ENCODE assay signal across 1 mouse cellular context in the genomic region with DNA sequence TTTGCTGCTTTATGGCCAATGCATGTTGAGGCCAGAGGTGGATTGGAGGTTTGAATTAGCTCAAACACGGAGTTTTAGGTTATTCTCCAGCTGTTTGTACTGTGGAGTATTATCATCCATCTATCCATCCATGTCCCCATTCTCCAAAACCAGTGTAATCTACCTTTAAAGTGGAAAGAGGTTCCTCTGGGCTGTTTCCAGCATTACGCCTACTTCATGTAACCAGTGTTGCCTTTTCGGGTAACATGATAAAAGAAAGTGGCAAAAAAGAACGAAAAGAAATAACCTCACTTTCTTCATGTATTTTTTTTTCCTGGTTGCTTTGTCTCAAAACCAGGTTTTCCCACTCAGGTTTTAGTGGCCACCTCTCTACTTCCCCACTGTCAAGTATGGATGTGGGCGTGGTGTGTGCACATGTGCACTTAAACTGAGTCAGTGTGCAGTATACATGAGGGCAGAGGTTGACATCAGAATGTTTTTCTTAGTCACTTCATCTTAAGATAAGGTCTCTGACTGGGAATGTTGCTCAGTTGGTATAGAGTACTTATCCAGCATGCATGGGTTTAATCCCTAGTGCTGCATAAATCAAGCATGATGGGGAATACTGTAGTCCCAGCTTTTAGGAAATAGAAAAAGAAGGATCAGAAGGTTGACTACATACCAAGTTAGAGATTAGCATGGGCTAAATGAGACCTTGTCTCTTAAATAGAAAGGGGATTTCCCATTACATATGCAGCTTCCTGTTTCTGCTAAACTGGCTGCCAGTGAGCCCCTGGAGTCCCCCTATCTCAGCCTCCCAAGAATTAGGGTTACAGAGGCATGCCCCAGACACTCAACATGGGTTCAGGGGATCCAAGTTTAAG.
TF ChIP-seq lines count a peak whose summit lies in the region.

No protein-coding gene starts in this region.

TF ChIP-seq in MEL, 35 proteins besides CTCF, POLR2A, EP300 and RAD21 (continued from another document):
- TF ChIP-seq BHLHE40 (IDR thresholded peaks at IDR 0.05; ENCODE audit: borderline replicate concordance, low read depth, low read length) (no peak), POLR2AphosphoS2 (IDR thresholded peaks at IDR 0.05; ENCODE audit: low read length) (no peak), GATA1 (IDR thresholded peaks at IDR 0.05; ENCODE audit: low read depth, low read length) (peak; percentile 42), TAL1 (IDR thresholded peaks at IDR 0.05; ENCODE audit: low read length) (peak; percentile 8; the same call in 1 of the 2 replicates), TCF12 (IDR thresholded peaks at IDR 0.05; ENCODE audit: low read depth, low read length) (peak; percentile 60), ZNF384 (IDR thresholded peaks at IDR 0.05; ENCODE audit: low read depth, low read length) (peak; percentile 25; the same call in 1 of the 2 replicates), TBP (IDR thresholded peaks at IDR 0.05; ENCODE audit: low read depth, low read length) (no peak), E2F4 (IDR thresholded peaks at IDR 0.05; ENCODE audit: borderline replicate concordance, low read depth, low read length) (no peak), USF2 (IDR thresholded peaks at IDR 0.05; ENCODE audit: borderline replicate concordance in 1 of 2, insufficient read depth in 1 of 2, low read depth in 1 of 2, low read length in 2 of 2) (no peak), GABPA (IDR thresholded peaks at IDR 0.05; ENCODE audit: low read depth, low read length) (no peak), NRF1 (IDR thresholded peaks at IDR 0.05; ENCODE audit: insufficient read depth, low read depth, low read length, poor library complexity, severe bottlenecking) (no peak), SIN3A (IDR thresholded peaks at IDR 0.05; ENCODE audit: low read length) (peak; percentile 83; the same call in 1 of the 2 replicates), MYC (IDR thresholded peaks at IDR 0.05; ENCODE audit: low read depth, low read length) (peak; percentile 75; the same call in 1 of the 2 replicates), MXI1 (IDR thresholded peaks at IDR 0.05; ENCODE audit: low read depth, low read length) (peak; percentile 98), HCFC1 (IDR thresholded peaks at IDR 0.05; ENCODE audit: low read depth, low read length) (no peak), MEF2A (IDR thresholded peaks at IDR 0.05; ENCODE audit: extremely low read depth, insufficient replicate concordance, low read depth, low read length, poor library complexity, severe bottlenecking) (no peak), MAX (IDR thresholded peaks at IDR 0.05; ENCODE audit: low read length) (peak; percentile 81), ELF1 (IDR thresholded peaks at IDR 0.05; ENCODE audit: low read depth, low read length) (peak; percentile 67)
